Mouse (Mus musculus): Measurements from ENCODE around the gene Mrgprb8. TPM values are rescaled to one million over a fixed set of nuclear protein-coding genes. Genes with fewer than 3 reads are reported as not detected.
"Not testable (repeated sequence)": the region's sequence is repeated elsewhere in the genome, so short reads cannot be mapped to it uniquely, and the experiment has no call there.

The Mrgprb8 gene
- polyA plus RNA-seq (2016; fragmentation: Nextera tagmentation; extraction: Ambion mirVana): not detected in 2 replicates

GRCm38 (mm10) chr7:48388226-48388625, at the start of gene Mrgprb8:
Mrgprb8 (plus strand) TSS chr7:48388526.
- ATAC-seq (ENCODE audit: low FRiP score): no peak
- Histone ChIP-seq H3K27me3 (no peaks in the 10 kb centered on the region), H3K9ac (no peak within 1 kb of the TSS), H3K36me3 (no peaks in the 10 kb centered on the region), H3K9me3 (replicated peaks) (peaks cover 32% of the 10 kb centered on the region), H3K4me2 (replicated peaks) (no peak within 1 kb of the TSS), H3K4me1 (no peaks in the 10 kb centered on the region), H3K27ac (no peak within 1 kb of the TSS), H3K4me3 (no peak within 1 kb of the TSS)
- WGBS: 77% methylated on average over 2 of the region's 2 CpGs

DNA sequence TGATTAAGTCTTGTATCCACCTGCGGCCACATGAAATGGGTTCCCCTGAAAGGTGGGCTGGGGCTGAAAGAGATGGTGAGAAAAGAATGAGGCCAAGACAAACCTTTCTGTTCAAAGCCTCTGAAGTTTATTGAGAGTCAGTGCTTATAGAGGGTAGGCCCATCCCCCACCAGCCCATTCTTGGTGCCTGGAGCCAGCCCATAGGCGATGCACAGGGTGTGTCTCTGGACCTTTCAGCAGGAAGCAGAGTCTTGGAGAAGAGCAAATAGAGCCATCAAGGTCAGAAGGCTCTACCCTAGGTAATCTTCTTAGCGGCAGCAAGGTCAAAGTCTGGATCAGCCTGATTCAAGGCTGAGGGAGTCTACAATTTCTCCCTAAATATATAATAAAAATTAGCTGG, 47.6 kb downstream of the Mrgprb8 start:
- not testable (repeated sequence) for H3K4me3 ChIP-seq; H3K36me3 ChIP-seq; H3K9ac ChIP-seq; H3K27me3 ChIP-seq; H3K4me2 ChIP-seq (replicated peaks); ATAC-seq (ENCODE audit: low FRiP score); H3K4me1 ChIP-seq; H3K27ac ChIP-seq
- 75% methylated on average over 3 of the region's 3 CpGs for WGBS
- peaks cover 41% of the 10 kb centered on the region for H3K9me3 ChIP-seq (replicated peaks)

DNA sequence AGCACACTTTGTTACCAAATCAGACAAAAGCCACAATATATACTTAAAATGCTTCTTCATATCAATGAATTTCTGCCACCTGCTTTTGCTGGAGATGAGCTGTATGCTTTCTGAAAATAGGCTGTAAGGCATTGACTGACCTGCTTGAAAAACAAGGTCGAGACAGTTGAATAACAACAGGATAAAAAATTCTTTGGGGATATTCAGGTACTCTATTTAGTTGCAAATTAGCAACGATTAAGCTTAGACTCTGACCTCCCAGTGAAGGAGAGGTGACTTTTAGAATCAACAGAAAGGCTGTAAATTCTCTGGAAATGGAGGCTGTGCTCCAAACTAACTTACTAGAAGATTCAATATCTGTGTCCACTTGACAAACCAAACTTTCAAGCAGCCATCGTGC, 48.3 kb downstream of the Mrgprb8 start:
- ATAC-seq (ENCODE audit: low FRiP score): no peak
- peaks cover 38% of the 10 kb centered on the region for H3K9me3 ChIP-seq (replicated peaks)
- H3K4me1 ChIP-seq: no peaks in the 10 kb centered on the region
- 63% methylated on average over 3 of the region's 3 CpGs for WGBS
- no peak overlapping the region for H3K4me3 ChIP-seq
- H3K4me2 ChIP-seq (replicated peaks): no peak overlapping the region
- no peak overlapping the region for H3K9ac ChIP-seq
- no peaks in the 10 kb centered on the region for H3K36me3 ChIP-seq
- no peaks in the 10 kb centered on the region for H3K27me3 ChIP-seq
- no peak overlapping the region for H3K27ac ChIP-seq

Other genes with a start within 250 kb of the Mrgprb8 start
- gene Mrgprb5, start 219.5 kb upstream of the Mrgprb8 start, polyA plus RNA-seq (2016; fragmentation: Nextera tagmentation; extraction: Ambion mirVana): not detected in 2 replicates
- gene Mrgprb4, start 189.2 kb upstream of the Mrgprb8 start, polyA plus RNA-seq (2016; fragmentation: Nextera tagmentation; extraction: Ambion mirVana): not detected in 2 replicates
- gene Mrgprb1, start 67.8 kb downstream of the Mrgprb8 start, polyA plus RNA-seq (2016; fragmentation: Nextera tagmentation; extraction: Ambion mirVana): not detected in 2 replicates
- not detected in 2 replicates for gene Mrgprx2, start 110.8 kb downstream of the Mrgprb8 start, polyA plus RNA-seq (2016; fragmentation: Nextera tagmentation; extraction: Ambion mirVana)
- gene Mrgprb2, start 169.6 kb downstream of the Mrgprb8 start, polyA plus RNA-seq (2016; fragmentation: Nextera tagmentation; extraction: Ambion mirVana): not detected in 2 replicates